Mouse (Mus musculus) E14TG2a.4 (cell line): Measurements from ENCODE around the gene Focad.

Source experiments
- CTCF ChIP-seq: conservative IDR thresholded peaks from 2 replicates; pipeline ENCODE4 v1.5.1; 2014; ENCODE audit warnings: low read length
- NANOG ChIP-seq: IDR thresholded peaks from 2 replicates; pipeline ENCODE4 v1.6.1; 2014; ENCODE audit warnings: borderline replicate concordance, low read length, mixed read lengths

- TF ChIP-seq CTCF (no peak), NANOG (no peak)
Measured at GRCm38 (mm10) chr4:88438326-88438989, 344.0 kb downstream of the Focad start, which contains the start of gene Hacd4.
